Mouse (Mus musculus) testis, adult 2 months (tissue): Measurements from ENCODE around the gene Tmem129. TPM values are rescaled to one million over a fixed set of nuclear protein-coding genes. Genes with fewer than 3 reads are reported as not detected.

Experiments used
- H3K27ac ChIP-seq: fragments of 200-500 bp; 2 replicates; pipeline ENCODE4 v1.5.1; 2012; ENCODE audit warnings: low read depth, low read length; ENCODE audit not compliant: control insufficient read depth, insufficient read depth
- H3K27me3 ChIP-seq: fragments of 200-500 bp; 2 replicates; pipeline ENCODE4 v1.6.1; 2012; ENCODE audit warnings: mild to moderate bottlenecking, low read length, moderate library complexity; ENCODE audit not compliant: control insufficient read depth, insufficient read depth
- H3K36me3 ChIP-seq: fragments of 200-500 bp; 2 replicates; pipeline ENCODE4 v1.6.1; 2012; ENCODE audit warnings: mild to moderate bottlenecking, low read length; ENCODE audit not compliant: control insufficient read depth, insufficient read depth
- H3K4me1 ChIP-seq: fragments of 200-500 bp; 2 replicates; pipeline ENCODE4 v1.6.1; 2012; ENCODE audit warnings: low read length; ENCODE audit not compliant: control insufficient read depth, insufficient read depth
- H3K4me3 ChIP-seq: fragments of 200-500 bp; 2 replicates; pipeline ENCODE4 v1.5.1; 2012; ENCODE audit warnings: low read depth, mild to moderate bottlenecking, low read length, moderate library complexity, mixed read lengths; ENCODE audit not compliant: control insufficient read depth
- CTCF ChIP-seq: fragments of 200-500 bp; IDR thresholded peaks from 2 replicates; pipeline ENCODE4 v1.5.1; 2012; ENCODE audit warnings: low read depth, mild to moderate bottlenecking, inconsistent platforms, low read length, moderate library complexity; ENCODE audit not compliant: control insufficient read depth, insufficient read depth, insufficient replicate concordance
- POLR2A ChIP-seq: fragments of 200-500 bp; IDR thresholded peaks from 2 replicates; pipeline ENCODE4 v1.6.1; 2012; ENCODE audit warnings: low read depth, mild to moderate bottlenecking, inconsistent platforms, low read length, moderate library complexity; ENCODE audit not compliant: control insufficient read depth
- polyA plus RNA-seq: library from polyadenylated mRNA; depleted of rRNA; stranded (reverse); fragments of >200 nt; gene quantifications from 2 replicates; pipeline ENCODE4 v1.2.3, GENCODE M21; 2012

Tmem129 gene
- polyA plus RNA-seq, 1 experiment = 56.1 TPM

DNA sequence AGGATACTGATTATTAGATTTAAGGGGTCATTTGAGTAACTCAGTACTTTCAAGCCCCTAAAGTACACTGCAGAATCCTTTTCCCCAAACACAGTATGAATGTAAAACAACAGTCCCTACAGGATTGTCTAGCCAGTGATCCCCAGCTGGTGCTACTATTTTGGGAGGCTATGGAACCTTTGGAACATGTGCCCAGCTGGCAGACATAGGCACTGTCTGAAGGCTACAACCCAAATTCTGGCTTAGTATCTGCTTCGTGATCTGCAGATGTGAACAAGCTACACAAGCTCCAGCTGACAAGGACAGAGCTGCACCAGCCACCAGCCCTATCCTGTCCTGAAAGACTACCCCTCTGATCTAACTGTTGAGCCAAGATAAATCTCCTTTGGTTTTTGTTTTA lies 25.7 kb downstream of the Tmem129 start:
- no peaks in the 10 kb centered on the region for H3K27me3 ChIP-seq
- no peak for TF ChIP-seq POLR2A
- no peak for TF ChIP-seq CTCF

DNA sequence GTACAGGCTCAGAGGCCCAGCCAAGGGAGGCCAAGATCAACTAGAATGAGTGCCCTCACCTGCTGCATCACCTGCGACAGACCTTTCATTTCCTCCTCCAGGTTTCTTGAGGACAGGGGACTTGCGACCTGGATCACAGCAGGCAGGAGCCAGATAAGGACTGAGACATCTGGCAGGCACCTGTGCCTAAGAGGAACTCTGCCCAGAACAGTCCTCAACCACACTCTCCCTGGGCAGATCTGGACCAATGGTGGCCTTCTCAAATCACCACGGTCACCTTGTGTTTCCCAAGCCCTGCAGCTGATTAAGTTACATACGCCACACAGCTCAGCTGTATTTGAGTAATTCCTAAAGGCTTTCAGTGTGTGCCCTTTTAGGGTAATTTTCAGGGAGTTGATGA lies 27.6 kb downstream of the Tmem129 start:
- H3K4me3 ChIP-seq = peak overlapping the region; percentile 92
- no peak overlapping the region for H3K27ac ChIP-seq

More for the DNA sequence above, 25.7 kb downstream of the Tmem129 start:
- no peak overlapping the region for H3K4me3 ChIP-seq
- H3K36me3 ChIP-seq = no peaks in the 10 kb centered on the region
- peaks cover 5% of the 10 kb centered on the region for H3K4me1 ChIP-seq
- no peak overlapping the region for H3K27ac ChIP-seq

DNA sequence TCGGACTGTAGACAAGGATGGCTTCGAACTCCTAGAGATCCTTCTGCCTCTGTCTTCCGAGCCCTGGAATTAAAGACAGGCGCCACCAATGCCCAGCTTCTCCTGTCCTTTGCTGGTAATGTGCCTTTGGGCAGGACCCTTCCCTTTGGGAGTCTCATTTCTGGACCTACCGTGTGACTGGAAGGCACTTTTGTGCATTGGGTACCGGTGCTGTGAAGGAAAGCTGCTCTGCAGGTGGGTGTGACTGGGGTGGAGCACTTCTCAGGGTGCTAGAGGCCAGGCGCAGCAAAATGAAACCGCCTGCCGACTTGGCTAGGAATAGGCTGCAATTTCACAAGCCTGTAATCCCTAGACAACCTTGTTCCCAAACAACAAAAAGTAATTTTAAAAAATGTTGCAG lies 28.2 kb downstream of the Tmem129 start:
- H3K4me1 ChIP-seq = peaks cover 5% of the 10 kb centered on the region
- H3K27ac ChIP-seq = peak overlapping the region; percentile 89
- TF ChIP-seq CTCF (no peak), POLR2A (no peak)
- no peaks in the 10 kb centered on the region for H3K36me3 ChIP-seq
- no peaks in the 10 kb centered on the region for H3K27me3 ChIP-seq
- H3K4me3 ChIP-seq = peak overlapping the region; percentile 92

More for the DNA sequence above, 27.6 kb downstream of the Tmem129 start:
- no peaks in the 10 kb centered on the region for H3K36me3 ChIP-seq
- H3K4me1 ChIP-seq = peaks cover 5% of the 10 kb centered on the region
- H3K27me3 ChIP-seq = no peaks in the 10 kb centered on the region
- no peak for TF ChIP-seq CTCF
- no peak for TF ChIP-seq POLR2A

DNA sequence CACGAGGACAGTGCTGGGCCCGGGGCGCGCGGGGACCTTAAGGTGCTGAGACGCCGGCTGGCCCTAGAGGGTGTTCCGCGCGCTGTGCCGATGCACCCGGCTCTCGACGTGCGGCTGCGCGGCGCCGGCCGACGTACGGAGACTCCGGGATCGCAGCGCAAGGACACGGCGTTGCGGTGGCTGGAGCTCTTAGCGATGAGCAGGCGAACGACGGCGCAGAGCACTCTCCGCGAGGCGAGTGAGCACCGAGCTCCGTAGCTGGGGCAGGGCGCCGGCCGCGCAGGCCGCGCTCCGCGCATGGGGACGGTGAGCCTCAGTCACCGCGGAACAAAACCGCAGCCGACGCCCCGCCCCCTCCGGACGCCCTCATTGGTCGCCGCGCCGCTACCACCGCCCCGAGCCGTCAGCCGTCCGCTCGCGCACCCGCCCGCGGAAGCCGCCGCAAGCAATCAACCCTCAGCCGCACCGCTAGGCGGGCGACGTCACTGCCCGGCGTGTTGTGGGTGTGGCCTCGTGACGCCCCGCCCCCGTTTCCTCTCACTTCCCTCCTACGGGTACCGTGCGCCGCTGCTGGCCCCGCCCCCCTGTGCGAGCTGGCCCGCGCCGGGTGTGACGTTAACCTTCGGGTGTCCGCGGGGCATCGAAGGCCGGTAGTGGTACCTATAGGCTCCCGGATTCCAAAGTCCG lies 28.8 kb downstream of the Tmem129 start, which contains the start of the genes Fam53a and Gm9903:
Gene Fam53a (minus strand): TSS at position 335 of the 687 bp plus-strand sequence.
Gene Gm9903 (plus strand): TSS at position 625 of the 687 bp plus-strand sequence.
- Histone ChIP-seq H3K27ac (peak within 1 kb of the TSS; percentile 92), H3K27me3 (no peaks in the 10 kb centered on the region), H3K36me3 (no peaks in the 10 kb centered on the region), H3K4me3 (peak within 1 kb of the TSS; percentile 92), H3K4me1 (peaks cover 5% of the 10 kb centered on the region)
- TF ChIP-seq CTCF (0 out of 2 replicates have a peak, but pooled peaks have one; percentile 3), POLR2A (peak; percentile 80)

DNA sequence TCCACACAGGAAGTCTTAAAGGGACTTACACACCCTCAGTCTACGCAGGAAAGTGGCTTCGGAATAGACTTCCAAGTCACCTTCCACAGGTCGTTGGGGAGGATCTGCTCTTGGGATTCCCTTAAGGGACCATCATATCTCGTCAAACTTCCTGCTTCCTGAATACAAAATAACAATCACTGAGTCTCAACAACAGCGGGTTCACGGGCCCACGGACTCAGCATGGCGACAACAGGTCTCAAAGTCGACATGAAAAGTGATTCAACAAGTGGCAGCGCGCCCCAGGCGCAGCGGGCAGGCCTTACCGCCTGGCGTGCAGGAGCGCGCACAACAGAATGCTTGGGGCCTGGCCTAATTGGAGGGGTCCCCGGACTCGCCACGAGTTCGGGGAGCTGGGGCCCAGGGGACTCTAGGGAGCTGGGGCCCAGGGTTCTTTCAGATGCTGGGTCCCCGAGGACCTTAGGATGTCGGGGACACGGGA lies 29.4 kb downstream of the Tmem129 start:
- H3K36me3 ChIP-seq = no peaks in the 10 kb centered on the region
- TF ChIP-seq POLR2A (no peak), CTCF (0 out of 2 replicates have a peak, but pooled peaks have one; percentile 7)
- H3K27ac ChIP-seq = peak overlapping the region; percentile 92
- H3K27me3 ChIP-seq = no peaks in the 10 kb centered on the region
- peak overlapping the region; percentile 92 for H3K4me3 ChIP-seq
- peaks cover 5% of the 10 kb centered on the region for H3K4me1 ChIP-seq

DNA sequence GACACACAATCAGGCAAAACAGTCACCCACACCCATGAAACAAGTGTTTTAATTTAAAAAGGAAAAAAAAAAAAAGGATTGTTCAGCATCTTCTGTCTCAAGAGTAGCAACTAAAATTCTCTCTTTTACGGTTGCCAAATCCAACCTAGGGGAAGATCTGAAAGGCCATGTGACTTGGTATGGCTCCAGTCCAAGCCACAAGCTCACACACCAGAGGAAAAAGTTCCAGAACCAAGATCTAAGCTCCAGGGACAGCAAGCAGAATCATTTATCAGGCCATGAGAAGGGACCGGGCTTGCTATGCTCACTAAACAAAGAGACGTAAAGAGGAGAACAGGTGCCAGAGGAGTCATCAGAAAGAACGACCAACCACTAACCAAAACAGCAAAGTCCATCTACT lies 30.2 kb downstream of the Tmem129 start:
- H3K36me3 ChIP-seq = no peaks in the 10 kb centered on the region
- 0 out of 2 replicates have a peak overlapping the region, but pooled peaks have one; percentile 5 for H3K27ac ChIP-seq
- H3K4me3 ChIP-seq = peak overlapping the region; percentile 10; the same call in 1 of the 2 replicates
- H3K4me1 ChIP-seq = peaks cover 5% of the 10 kb centered on the region
- H3K27me3 ChIP-seq = no peaks in the 10 kb centered on the region
- no peak for TF ChIP-seq POLR2A
- no peak for TF ChIP-seq CTCF

DNA sequence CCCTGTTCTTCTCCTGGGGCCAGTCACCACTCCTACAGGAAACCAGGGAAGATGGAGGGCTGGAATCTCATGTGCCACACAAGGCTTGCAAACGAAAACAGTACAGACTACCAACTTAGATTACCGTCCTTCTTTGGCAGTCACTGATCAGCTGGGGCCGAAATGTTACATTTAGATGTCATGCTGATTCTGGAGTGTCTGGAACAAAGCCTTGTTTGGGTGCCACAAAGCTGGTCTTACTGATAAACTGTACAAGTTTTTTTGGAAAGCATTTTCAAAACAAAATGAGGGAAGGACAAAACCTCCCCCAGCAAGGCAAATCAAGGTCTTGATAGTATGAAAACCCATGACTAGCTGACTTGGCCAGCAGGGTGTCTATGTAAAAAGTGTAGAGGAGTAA lies 34.5 kb downstream of the Tmem129 start:
- no peak for TF ChIP-seq CTCF
- no peak for TF ChIP-seq POLR2A
- Histone ChIP-seq H3K4me3 (no peak overlapping the region), H3K27me3 (no peaks in the 10 kb centered on the region), H3K36me3 (no peaks in the 10 kb centered on the region), H3K27ac (no peak overlapping the region), H3K4me1 (peaks cover 3% of the 10 kb centered on the region; the same call in 1 of the 2 replicates)
